Mouse (Mus musculus) limb, embryonic 12.5 days (tissue): Measurements from ENCODE around the gene Mbd3l1. TPM values are rescaled to one million over a fixed set of nuclear protein-coding genes. Genes with fewer than 3 reads are reported as not detected.
A peak's percentile ranks its signal among the peaks of the same experiment; 100 is the strongest.

Experiments
- ATAC-seq: fragments of 200-750 bp; cut with Nextera tagmentation; 2 replicates; pipeline ENCODE4 v1.8.0; 2017; ENCODE audit warnings: low read depth, moderate TSS enrichment; ENCODE audit not compliant: insufficient number of reproducible peaks, insufficient read depth, low FRiP score, low TSS enrichment
- H3K27ac ChIP-seq: fragments of 300-500 bp; sonication (generic); 2 replicates; pipeline ENCODE4 v1.5.1; 2016; ENCODE audit warnings: mild to moderate bottlenecking, moderate library complexity
- H3K27me3 ChIP-seq: fragments of 300-500 bp; sonication (generic); 2 replicates; pipeline ENCODE4 v1.6.1; 2016; ENCODE audit warnings: mild to moderate bottlenecking, moderate library complexity
- H3K36me3 ChIP-seq: fragments of 300-500 bp; sonication (generic); 2 replicates; pipeline ENCODE4 v1.6.1; 2016; ENCODE audit warnings: mild to moderate bottlenecking, moderate library complexity
- H3K4me1 ChIP-seq: fragments of 300-500 bp; sonication (generic); replicated peaks from 2 replicates; pipeline ENCODE4 v1.6.1; 2016
- H3K4me2 ChIP-seq: fragments of 300-500 bp; sonication (generic); 2 replicates; pipeline ENCODE4 v1.6.1; 2016; ENCODE audit warnings: mild to moderate bottlenecking, moderate library complexity
- H3K4me3 ChIP-seq: fragments of 300-500 bp; sonication (generic); replicated peaks from 2 replicates; pipeline ENCODE4 v1.5.1; 2016; ENCODE audit warnings: mild to moderate bottlenecking
- H3K9ac ChIP-seq: fragments of 300-500 bp; sonication (generic); replicated peaks from 2 replicates; pipeline ENCODE4 v1.6.1; 2016; ENCODE audit warnings: mild to moderate bottlenecking, moderate library complexity
- H3K9me3 ChIP-seq: fragments of 300-500 bp; sonication (generic); 2 replicates; pipeline ENCODE4 v1.6.1; 2016; ENCODE audit warnings: mild to moderate bottlenecking, moderate library complexity
- WGBS: fragments of 180-500 bp; shearing (Covaris S2); methylation state at CpG from one replicate; pipeline ENCODE4 v1.1.7; 2016; 5-methylcytosine and 5-hydroxymethylcytosine counted together
- microRNA-seq: library from miRNA; unstranded; fragments of <30 nt; microRNA quantifications from one replicate; pipeline ENCODE4, GENCODE M21; 2017
- polyA plus RNA-seq: library from polyadenylated mRNA; unstranded; fragments of >200 nt; fragmentation: Nextera tagmentation; extraction: Ambion mirVana; gene quantifications from 2 replicates; pipeline ENCODE4 v1.2.1, GENCODE M21; 2016

Gene Mbd3l1
- polyA plus RNA-seq, result not detected in 2 replicates

- H3K36me3 ChIP-seq, result no peaks in the 10 kb centered on the region
- WGBS, result 77% methylated on average over 3 of the region's 3 CpGs
Observed at GRCm38 (mm10) chr9:18478168-18478567, at the start of gene Mbd3l1, which contains the start of gene Zfp558. Gene Mbd3l1, plus strand, starts transcription at chr9:18478359. Gene Zfp558, minus strand, starts transcription at chr9:18478268.

GRCm38 (mm10) chr9:18430354-18430753 is 47.8 kb upstream of the Mbd3l1 start, which contains the start of gene Mbd3l2:
Gene Mbd3l2, plus strand, starts transcription at chr9:18430654.
- H3K4me2 ChIP-seq, result no peak within 1 kb of the TSS
- H3K4me1 ChIP-seq, result no peaks in the 10 kb centered on the region

More at GRCm38 (mm10) chr9:18478168-18478567, at the start of gene Mbd3l1, which contains the start of gene Zfp558:
- Histone ChIP-seq H3K4me1 (no peaks in the 10 kb centered on the region), H3K9ac (no peak within 1 kb of the TSS), H3K4me3 (no peak within 1 kb of the TSS), H3K4me2 (no peak within 1 kb of the TSS), H3K27ac (no peak within 1 kb of the TSS), H3K9me3 (no peaks in the 10 kb centered on the region), H3K27me3 (no peaks in the 10 kb centered on the region)
- no peak for ATAC-seq

DNA sequence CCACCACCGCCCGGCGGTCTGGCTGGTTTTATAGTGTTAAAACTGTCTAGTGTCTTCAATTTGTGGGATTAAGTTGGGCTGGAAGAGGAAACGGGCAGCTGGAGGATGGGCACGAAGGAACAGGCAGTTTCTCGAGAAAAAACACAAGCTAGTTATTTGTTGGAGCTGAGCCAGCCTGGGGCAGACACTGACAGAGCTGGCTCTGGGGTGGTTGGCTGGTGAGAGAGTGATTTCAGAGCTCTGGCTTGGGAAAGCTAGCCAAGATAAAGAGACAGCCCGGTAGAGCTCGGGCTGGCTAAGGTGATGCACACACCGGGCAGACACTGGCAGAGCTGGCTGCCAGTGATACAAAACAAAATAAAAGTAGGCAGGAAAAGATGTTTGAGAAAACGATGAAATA is 46.5 kb upstream of the Mbd3l1 start:
- H3K4me2 ChIP-seq, result no peak overlapping the region
- no peaks in the 10 kb centered on the region for H3K36me3 ChIP-seq
- 83% methylated on average over 10 of the region's 10 CpGs for WGBS
- no peak overlapping the region for H3K4me3 ChIP-seq
- H3K27me3 ChIP-seq, result no peaks in the 10 kb centered on the region
- H3K27ac ChIP-seq, result no peak overlapping the region
- ATAC-seq, result no peak
- H3K4me1 ChIP-seq, result no peaks in the 10 kb centered on the region
- H3K9me3 ChIP-seq, result no peaks in the 10 kb centered on the region
- H3K9ac ChIP-seq, result no peak overlapping the region

More at GRCm38 (mm10) chr9:18430354-18430753, 47.8 kb upstream of the Mbd3l1 start, which contains the start of gene Mbd3l2:
- Histone ChIP-seq H3K27ac (no peak within 1 kb of the TSS), H3K9ac (no peak within 1 kb of the TSS), H3K27me3 (no peaks in the 10 kb centered on the region), H3K4me3 (no peak within 1 kb of the TSS), H3K36me3 (no peaks in the 10 kb centered on the region), H3K9me3 (no peaks in the 10 kb centered on the region)
- ATAC-seq, result no peak

- H3K9me3 ChIP-seq, result peaks cover 7% of the 10 kb centered on the region
- 90% methylated on average over 4 of the region's 4 CpGs for WGBS
- H3K4me3 ChIP-seq, result no peak overlapping the region
- H3K9ac ChIP-seq, result no peak overlapping the region
- peaks cover 51% of the 10 kb centered on the region for H3K36me3 ChIP-seq
- H3K27me3 ChIP-seq, result no peaks in the 10 kb centered on the region
- no peak overlapping the region for H3K4me2 ChIP-seq
- H3K27ac ChIP-seq, result no peak overlapping the region
- no peak for ATAC-seq
- H3K4me1 ChIP-seq, result no peaks in the 10 kb centered on the region
Observed at GRCm38 (mm10) chr9:18456520-18456919, 21.6 kb upstream of the Mbd3l1 start.

- Histone ChIP-seq H3K4me2 (no peak overlapping the region), H3K9ac (no peak overlapping the region), H3K9me3 (peaks cover 3% of the 10 kb centered on the region; the same call in 1 of the 2 replicates), H3K27me3 (no peaks in the 10 kb centered on the region), H3K4me1 (no peaks in the 10 kb centered on the region), H3K4me3 (no peak overlapping the region), H3K27ac (no peak overlapping the region), H3K36me3 (peaks cover 52% of the 10 kb centered on the region)
- ATAC-seq, result no peak
- 70% methylated on average over 3 of the region's 3 CpGs for WGBS
Observed at GRCm38 (mm10) chr9:18467350-18467749, 10.8 kb upstream of the Mbd3l1 start.

- H3K4me1 ChIP-seq, result 0 out of 2 replicates have a peak, but pooled peaks cover 3% of the 10 kb centered on the region
- no peaks in the 10 kb centered on the region for H3K27me3 ChIP-seq
- no peak overlapping the region for H3K9ac ChIP-seq
- no peak overlapping the region for H3K4me3 ChIP-seq
- H3K27ac ChIP-seq, result no peak overlapping the region
- peaks cover 49% of the 10 kb centered on the region for H3K36me3 ChIP-seq
- peaks cover 3% of the 10 kb centered on the region; the same call in 1 of the 2 replicates for H3K9me3 ChIP-seq
- 92% methylated on average over 3 of the region's 3 CpGs for WGBS
- H3K4me2 ChIP-seq, result no peak overlapping the region
- ATAC-seq, result no peak
Observed at GRCm38 (mm10) chr9:18468005-18468404, 10.2 kb upstream of the Mbd3l1 start.

- no peaks in the 10 kb centered on the region for H3K9me3 ChIP-seq
- peak overlapping the region; percentile 61 for H3K4me3 ChIP-seq
- H3K36me3 ChIP-seq, result peaks cover 4% of the 10 kb centered on the region; the same call in 1 of the 2 replicates
- H3K27me3 ChIP-seq, result no peaks in the 10 kb centered on the region
- 4% methylated on average over 39 of the region's 39 CpGs for WGBS
- 0 out of 2 replicates have a peak, but pooled peaks cover 3% of the 10 kb centered on the region for H3K4me1 ChIP-seq
- peak overlapping the region; percentile 91 for H3K27ac ChIP-seq
- peak; percentile 98 for ATAC-seq
- peak overlapping the region; percentile 69 for H3K4me2 ChIP-seq
- H3K9ac ChIP-seq, result peak overlapping the region; percentile 66
Observed at GRCm38 (mm10) chr9:18473324-18474128, 4.6 kb upstream of the Mbd3l1 start.

- no peaks in the 10 kb centered on the region for H3K4me1 ChIP-seq
- no peaks in the 10 kb centered on the region for H3K36me3 ChIP-seq
- no peak overlapping the region for H3K9ac ChIP-seq
- 51% methylated on average over 2 of the region's 2 CpGs for WGBS
- no peak overlapping the region for H3K4me3 ChIP-seq
- no peaks in the 10 kb centered on the region for H3K9me3 ChIP-seq
- no peak for ATAC-seq
- H3K27ac ChIP-seq, result no peak overlapping the region
- H3K27me3 ChIP-seq, result no peaks in the 10 kb centered on the region
- H3K4me2 ChIP-seq, result no peak overlapping the region
Observed at GRCm38 (mm10) chr9:18508098-18508497, 29.9 kb downstream of the Mbd3l1 start.

Small RNA genes within 50 kb of the gene (microRNA-seq; reads per million reads assigned to microRNA genes)
- not detected for gene Gm22854

Other genes with a start within 250 kb of the Mbd3l1 start
- gene Chordc1, start 186.2 kb upstream of the Mbd3l1 start, polyA plus RNA-seq, result 132 and 140 TPM in 2 replicates
- 1.2 and 1.4 TPM in 2 replicates for gene Naalad2, start 75.4 kb upstream of the Mbd3l1 start, polyA plus RNA-seq
- not detected in 2 replicates for gene Ubtfl1, start 73.9 kb upstream of the Mbd3l1 start, polyA plus RNA-seq
- gene Mbd3l2, start 47.7 kb upstream of the Mbd3l1 start, polyA plus RNA-seq, result not detected in 2 replicates
- gene Zfp558, start 91 bp upstream of the Mbd3l1 start, polyA plus RNA-seq, result 12.4 and 12.6 TPM in 2 replicates
- not detected in 2 replicates for gene Muc16, start 196.2 kb downstream of the Mbd3l1 start, polyA plus RNA-seq